Mouse (Mus musculus): ENCODE results near the gene Prkar1b.

GRCm38 (mm10) chr5:139024351-139025105, 125.3 kb downstream of the Prkar1b start:
- no peak for TF ChIP-seq GATA1 (IDR thresholded peaks at IDR 0.05; ENCODE audit: low read length)
- no peak for TF ChIP-seq TAL1 (IDR thresholded peaks at IDR 0.05; ENCODE audit: low read length)
